Mouse (Mus musculus): Measurements from ENCODE around the gene Cabp7.

GRCm38 (mm10) chr11:4769881-4770280, 23.3 kb upstream of the Cabp7 start:
- TF ChIP-seq CTCF (IDR thresholded peaks at IDR 0.05; ENCODE audit: borderline replicate concordance, insufficient read depth, low read length): no peak
- no peak for TF ChIP-seq POLR2A (IDR thresholded peaks at IDR 0.05; ENCODE audit: low read depth, low read length)

Measured in embryonic fibroblast, embryonic 13.5 days (primary cell).